Mouse (Mus musculus): ENCODE results near the gene Itgb4.

GRCm38 (mm10) chr11:115982472-115982871 lies 8.0 kb downstream of the Itgb4 start:
- TF ChIP-seq CEBPB (IDR thresholded peaks at IDR 0.05; ENCODE audit: low read depth) (no peak), CTCF (IDR thresholded peaks at IDR 0.05; ENCODE audit: control insufficient read depth, insufficient read depth, insufficient read length) (no peak)
